ENCODE assay signal across 8 mouse cellular contexts in genomic region chr3:84260024-84260535, GRCm38 (mm10). TPM values are rescaled to one million over a fixed set of nuclear protein-coding genes. Genes with fewer than 3 reads are reported as not detected.
DNase-seq lines count a peak whose midpoint lies in the region; ATAC-seq and TF ChIP-seq lines count a peak whose summit lies in the region.

No protein-coding gene starts in this region.

- peak; percentile 66 for ATAC-seq in forebrain, embryonic 14.5 days
- no peak for ATAC-seq in liver, embryonic 13.5 days (ENCODE audit: low read depth)
- ATAC-seq in stomach, embryonic 15.5 days (ENCODE audit: insufficient read depth, low FRiP score, low read depth): no peak

- H3K27ac ChIP-seq in liver, adult 2 months (replicated peaks; ENCODE audit: insufficient read depth, low read depth, low read length): no peak overlapping the region
- H3K27ac ChIP-seq in forebrain, embryonic 14.5 days (ENCODE audit: low read depth, low read length): peak overlapping the region; percentile 95
- H3K27ac ChIP-seq in liver, embryonic 13.5 days: no peak overlapping the region
- H3K27ac ChIP-seq in stomach, embryonic 15.5 days: peak overlapping the region; percentile 67

- no peaks in the 10 kb centered on the region; the same call in 1 of the 2 replicates for H3K79me2 ChIP-seq in liver, adult 2 months (ENCODE audit: control insufficient read depth, insufficient read depth, low read length)

- no peaks in the 10 kb centered on the region; the same call in 1 of the 2 replicates for H3K36me3 ChIP-seq in liver, adult 2 months (ENCODE audit: control insufficient read depth, insufficient read depth, low read length)
- H3K36me3 ChIP-seq in forebrain, embryonic 14.5 days (ENCODE audit: control insufficient read depth, insufficient read depth, low read length): no peaks in the 10 kb centered on the region
- no peaks in the 10 kb centered on the region for H3K36me3 ChIP-seq in liver, embryonic 13.5 days
- no peaks in the 10 kb centered on the region for H3K36me3 ChIP-seq in stomach, embryonic 15.5 days

- no peak for TF ChIP-seq POLR2A in liver, adult 2 months (IDR thresholded peaks at IDR 0.05; ENCODE audit: extremely low read depth, insufficient read depth, low read length)

- no peaks in the 10 kb centered on the region for H3K27me3 ChIP-seq in liver, adult 2 months (ENCODE audit: control insufficient read depth, insufficient read depth, low read length)
- H3K27me3 ChIP-seq in forebrain, embryonic 14.5 days (replicated peaks; ENCODE audit: control insufficient read depth, insufficient read depth, low read length): no peaks in the 10 kb centered on the region
- H3K27me3 ChIP-seq in liver, embryonic 13.5 days: peaks cover 67% of the 10 kb centered on the region
- no peaks in the 10 kb centered on the region for H3K27me3 ChIP-seq in stomach, embryonic 15.5 days (replicated peaks)

- peaks cover 8% of the 10 kb centered on the region for H3K4me1 ChIP-seq in liver, adult 2 months (ENCODE audit: control insufficient read depth, insufficient read depth, low read length)
- peaks cover 37% of the 10 kb centered on the region for H3K4me1 ChIP-seq in forebrain, embryonic 14.5 days (ENCODE audit: control insufficient read depth, insufficient read depth, low read length)
- H3K4me1 ChIP-seq in liver, embryonic 13.5 days (replicated peaks): peaks cover 37% of the 10 kb centered on the region
- H3K4me1 ChIP-seq in stomach, embryonic 15.5 days: peaks cover 7% of the 10 kb centered on the region; the same call in 1 of the 2 replicates

- H3K4me2 ChIP-seq in forebrain, embryonic 14.5 days (ENCODE audit: low read length): peak overlapping the region; percentile 81
- H3K4me2 ChIP-seq in liver, embryonic 13.5 days: peak overlapping the region; percentile 87
- peak overlapping the region; percentile 98 for H3K4me2 ChIP-seq in stomach, embryonic 15.5 days

- TF ChIP-seq CTCF in liver, adult 2 months (IDR thresholded peaks at IDR 0.05; ENCODE audit: low read depth, low read length): no peak

- no peak for DNase-seq in liver, adult 2 months (ENCODE audit: extremely low read depth, low read depth, low spot score)
- no peak for DNase-seq in liver
- peak; percentile 46 for DNase-seq in brain, adult 2 months (ENCODE audit: low read depth, low spot score)
- DNase-seq in forebrain, embryonic 14.5 days (ENCODE audit: low spot score): peak; percentile 59
- DNase-seq in liver, embryonic 13.5 days: no peak
- DNase-seq in ovary, postnatal 14 days (ENCODE audit: low spot score): no peak
- DNase-seq in kidney, postnatal 10 days: no peak

- peak overlapping the region; percentile 70 for H3K4me3 ChIP-seq in liver, adult 2 months (ENCODE audit: insufficient read depth, low read depth, low read length)
- H3K4me3 ChIP-seq in forebrain, embryonic 14.5 days (ENCODE audit: low read depth, low read length): peak overlapping the region; percentile 73
- H3K4me3 ChIP-seq in liver, embryonic 13.5 days (replicated peaks): peak overlapping the region; percentile 61
- peak overlapping the region; percentile 69 for H3K4me3 ChIP-seq in stomach, embryonic 15.5 days (replicated peaks)

- peak overlapping the region; percentile 52 for H3K9ac ChIP-seq in liver, adult 2 months (ENCODE audit: low read depth, low read length)
- peak overlapping the region; percentile 97 for H3K9ac ChIP-seq in forebrain, embryonic 14.5 days (ENCODE audit: low read length)
- no peak overlapping the region for H3K9ac ChIP-seq in liver, embryonic 13.5 days
- H3K9ac ChIP-seq in stomach, embryonic 15.5 days: 0 out of 2 replicates have a peak overlapping the region, but pooled peaks have one; percentile 61

- no peaks in the 10 kb centered on the region for H3K9me3 ChIP-seq in forebrain, embryonic 14.5 days (replicated peaks; ENCODE audit: control insufficient read depth, low read length)
- H3K9me3 ChIP-seq in liver, embryonic 13.5 days (replicated peaks): no peaks in the 10 kb centered on the region
- no peaks in the 10 kb centered on the region for H3K9me3 ChIP-seq in stomach, embryonic 15.5 days

- WGBS in liver, adult 2 months: 12% methylated on average over 8 of the region's 8 CpGs
- WGBS in forebrain, embryonic 14.5 days: 10% methylated on average over 6 of the region's 8 CpGs
- WGBS in liver, embryonic 13.5 days (ENCODE audit: insufficient replicate concordance): 7% methylated on average over 8 of the region's 8 CpGs
- 8% methylated on average over 6 of the region's 8 CpGs for WGBS in stomach, embryonic 15.5 days

RNA-seq across cellular contexts. Expression of gene Trim2, which starts 46.6 kb away (rescaled TPM):
- 10.0 and 11.1 TPM in 2 replicates for total RNA-seq in liver, adult 2 months (2014; rRNA removed)
- 26.3 and 27.4 TPM in 2 replicates for polyA plus RNA-seq in liver, adult 2 months (2012; rRNA removed)
- 117 and 162 TPM in 2 replicates for polyA plus RNA-seq in forebrain, embryonic 14.5 days (2014; fragmentation: Nextera tagmentation; extraction: Ambion mirVana)
- polyA plus RNA-seq in liver, embryonic 13.5 days (2015; fragmentation: Nextera tagmentation; extraction: Ambion mirVana): 3.9 and 4.8 TPM in 2 replicates
- 27.9 and 31.7 TPM in 2 replicates for polyA plus RNA-seq in stomach, embryonic 15.5 days (2015; fragmentation: Nextera tagmentation; extraction: Ambion mirVana)

Comparison
In these comparisons a context has a peak if more than half of its experiments do, and no peak if none do; other contexts are left out.
1. DNase-seq: peak in brain, adult 2 months (single experiment) and forebrain, embryonic 14.5 days (single experiment); none in liver, adult 2 months (single experiment), liver (single experiment), liver, embryonic 13.5 days (single experiment), ovary, postnatal 14 days (single experiment) and kidney, postnatal 10 days (single experiment).
2. H3K27ac ChIP-seq: peak in forebrain, embryonic 14.5 days (single experiment) and stomach, embryonic 15.5 days (single experiment); none in liver, adult 2 months (single experiment) and liver, embryonic 13.5 days (single experiment).
3. Peak in every context shown above with its lines, with median percentiles within 50 percentile points of each other: H3K4me3 ChIP-seq and H3K4me2 ChIP-seq.